Mouse (Mus musculus): ENCODE data around the gene Shld2. TPM values are rescaled to one million over a fixed set of nuclear protein-coding genes. Genes with fewer than 3 reads are reported as not detected.

The Shld2 gene
- 17.1 and 19.9 TPM in 2 replicates for total RNA-seq (2017)

DNA sequence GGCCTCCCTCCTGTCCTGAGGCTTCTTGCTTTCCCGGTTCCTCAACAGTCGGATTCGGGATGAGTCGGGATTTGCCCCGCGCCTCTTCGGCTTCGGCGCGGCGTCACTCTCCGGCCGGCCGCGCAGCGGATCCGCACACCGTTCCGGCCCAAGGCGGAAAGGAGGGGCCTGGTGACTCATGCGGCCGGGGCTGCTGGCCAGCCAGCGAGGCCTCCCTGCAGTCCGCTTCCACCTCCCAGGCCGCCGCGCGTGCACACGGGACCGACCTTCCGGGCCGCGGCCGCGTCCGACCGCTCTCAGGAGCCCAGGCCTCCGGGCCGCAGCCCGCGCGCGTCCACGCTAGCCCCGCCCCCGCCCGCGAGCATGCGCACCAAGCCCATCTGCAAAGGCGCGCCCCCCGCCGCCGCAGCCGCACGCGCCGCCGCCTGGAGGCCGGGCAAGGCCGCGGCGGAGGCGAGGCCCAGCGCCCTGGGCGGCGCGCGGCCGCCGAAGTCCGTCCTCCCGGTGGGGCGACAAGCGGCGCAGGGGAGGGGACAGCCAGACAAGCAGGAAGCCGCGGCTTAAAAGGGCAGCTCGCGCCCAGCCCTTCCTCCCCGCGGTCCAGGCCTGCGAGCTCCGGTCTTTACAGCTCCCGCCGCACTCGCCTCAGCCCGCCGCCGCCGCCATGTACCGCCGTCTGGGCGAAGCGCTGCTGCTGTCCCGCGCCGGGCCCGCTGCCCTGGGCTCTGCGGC, at the start of gene Shld2, which contains the start of gene Glud1:
Gene Shld2, minus strand, starts transcription at position 260 of the 732 bp plus-strand sequence.
Gene Glud1, plus strand, starts transcription at position 494 of the 732 bp plus-strand sequence.
- peak; percentile 78 for ATAC-seq (replicated peaks; ENCODE audit: low read depth, poor library complexity, severe bottlenecking)

GRCm38 (mm10) chr14:34359676-34360244, 49.5 kb upstream of the Shld2 start:
- no peak for ATAC-seq (replicated peaks; ENCODE audit: low read depth, poor library complexity, severe bottlenecking)

DNA sequence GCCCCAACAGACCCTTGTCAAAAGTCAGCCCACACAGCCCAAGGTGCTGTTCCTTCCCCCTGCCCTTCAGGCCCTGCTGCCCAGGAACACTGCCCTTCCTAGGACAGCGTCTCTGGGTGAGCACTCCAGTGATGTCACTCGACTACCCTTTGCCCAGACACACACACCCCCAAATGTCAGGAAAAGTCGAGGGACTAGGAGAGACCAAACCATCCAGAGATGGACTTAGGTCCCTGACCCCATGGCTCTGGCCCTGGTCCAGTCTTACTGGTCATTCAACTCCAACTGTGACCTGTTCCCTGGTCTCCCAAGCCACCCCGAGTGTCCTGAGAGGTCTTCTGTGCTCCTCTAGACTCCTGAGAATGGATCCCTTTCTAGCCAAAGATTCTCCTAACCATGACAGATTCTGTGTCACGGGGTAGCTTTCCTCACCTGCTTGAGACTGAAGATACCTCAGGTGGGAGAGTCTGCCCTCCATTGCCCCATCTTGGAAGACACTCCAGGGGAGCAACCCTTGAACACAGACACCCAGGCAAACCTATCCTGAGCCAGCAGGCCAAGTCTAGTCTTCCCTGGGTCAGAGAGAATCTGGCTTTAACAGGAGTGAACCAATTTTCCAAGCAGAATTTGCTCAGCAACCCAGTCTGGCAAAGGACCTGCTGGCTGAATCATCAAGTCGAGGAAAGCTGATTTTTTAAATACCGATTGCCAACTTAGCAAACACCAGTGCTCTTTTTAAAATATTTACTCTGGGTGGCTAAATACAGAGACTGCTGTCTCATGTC, 47.6 kb upstream of the Shld2 start:
- no peak for ATAC-seq (replicated peaks; ENCODE audit: low read depth, poor library complexity, severe bottlenecking)

- no peak for ATAC-seq (replicated peaks; ENCODE audit: low read depth, poor library complexity, severe bottlenecking)
Measured at GRCm38 (mm10) chr14:34355301-34355700, 45.0 kb upstream of the Shld2 start, which contains the start of gene Fam25c. Fam25c (minus strand) TSS chr14:34355433.

DNA sequence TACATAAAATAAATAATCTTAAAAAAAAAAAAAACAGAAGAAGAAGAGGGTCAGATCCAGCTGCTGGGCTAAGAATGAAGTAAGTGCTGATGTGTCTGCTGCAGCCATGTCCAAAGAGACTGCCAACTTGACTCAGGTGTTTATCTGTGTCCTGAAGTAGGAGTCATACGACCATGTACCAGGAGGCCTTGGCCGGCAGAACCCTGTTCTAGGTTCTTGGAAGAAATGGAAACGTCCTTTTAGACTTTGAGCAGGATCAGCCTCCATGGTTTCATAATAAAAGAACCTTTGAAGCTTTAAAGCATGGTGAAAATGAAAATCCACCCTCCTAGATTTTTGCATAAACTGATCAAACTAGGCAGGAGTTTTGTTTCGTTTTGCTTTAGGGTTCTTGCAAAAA, 44.2 kb upstream of the Shld2 start:
- ATAC-seq (replicated peaks; ENCODE audit: low read depth, poor library complexity, severe bottlenecking) = no peak

DNA sequence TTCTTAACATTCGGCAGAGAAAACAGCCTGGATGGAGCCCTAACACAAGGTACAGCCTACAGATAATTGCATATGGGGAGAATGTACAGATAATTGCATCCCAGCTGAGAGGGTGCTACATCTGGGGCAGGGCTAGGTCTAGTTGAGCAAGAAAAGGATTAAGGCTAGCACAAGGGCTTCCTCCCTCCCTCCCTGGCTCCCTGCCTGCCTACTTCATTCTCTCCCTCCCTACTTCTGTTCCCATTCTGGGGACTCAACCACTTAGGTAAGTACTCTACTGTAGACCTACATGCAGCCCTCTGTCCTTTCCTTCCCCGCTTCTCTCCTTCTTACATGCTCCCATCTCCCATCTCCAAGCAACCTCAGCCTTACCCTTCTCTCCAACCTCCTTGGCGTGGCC, 43.0 kb upstream of the Shld2 start:
- no peak for ATAC-seq (replicated peaks; ENCODE audit: low read depth, poor library complexity, severe bottlenecking)

GRCm38 (mm10) chr14:34352523-34352922, 42.2 kb upstream of the Shld2 start:
- ATAC-seq (replicated peaks; ENCODE audit: low read depth, poor library complexity, severe bottlenecking) = no peak

DNA sequence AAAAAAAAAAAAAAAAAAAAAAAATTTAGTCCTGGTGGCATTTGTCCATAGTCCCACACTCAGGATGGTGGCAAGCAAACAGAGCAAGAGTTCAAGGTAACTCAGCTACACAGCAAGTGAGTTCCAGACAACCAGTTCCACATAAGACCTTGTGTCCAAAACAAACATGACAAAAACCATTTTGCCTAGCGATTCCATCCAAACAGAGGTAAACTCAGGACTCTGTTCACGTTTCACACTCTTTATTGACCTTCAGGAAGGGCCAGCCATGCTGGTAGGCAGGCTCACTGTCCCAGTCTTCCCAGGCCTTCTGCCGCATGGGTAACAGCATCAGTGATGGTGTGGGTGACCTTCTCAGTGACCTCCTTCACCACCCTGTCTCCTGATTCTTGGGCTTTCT, 41.4 kb upstream of the Shld2 start:
- no peak for ATAC-seq (replicated peaks; ENCODE audit: low read depth, poor library complexity, severe bottlenecking)

DNA sequence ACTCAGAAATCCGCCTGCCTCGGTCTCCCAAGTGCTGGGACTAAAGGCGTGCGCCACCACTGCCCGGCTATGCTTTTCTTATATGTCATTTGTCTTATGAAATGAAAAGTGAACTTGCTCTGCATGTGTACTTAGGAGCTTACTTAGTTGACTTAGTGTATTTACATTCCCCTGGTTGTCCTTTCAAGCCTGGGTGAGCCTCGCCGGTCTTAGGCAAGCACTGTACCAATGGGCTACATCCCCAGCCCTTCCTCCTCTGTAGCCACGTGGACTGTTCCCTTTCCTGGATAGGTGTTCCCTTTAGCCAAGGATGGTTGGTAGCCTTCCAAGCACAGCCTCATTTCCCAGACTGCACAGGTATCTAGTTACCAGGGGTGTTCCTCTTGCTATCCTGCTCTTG, 38.7 kb upstream of the Shld2 start:
- no peak for ATAC-seq (replicated peaks; ENCODE audit: low read depth, poor library complexity, severe bottlenecking)

- no peak for ATAC-seq (replicated peaks; ENCODE audit: low read depth, poor library complexity, severe bottlenecking)
Measured at GRCm38 (mm10) chr14:34348301-34348700, 38.0 kb upstream of the Shld2 start.

DNA sequence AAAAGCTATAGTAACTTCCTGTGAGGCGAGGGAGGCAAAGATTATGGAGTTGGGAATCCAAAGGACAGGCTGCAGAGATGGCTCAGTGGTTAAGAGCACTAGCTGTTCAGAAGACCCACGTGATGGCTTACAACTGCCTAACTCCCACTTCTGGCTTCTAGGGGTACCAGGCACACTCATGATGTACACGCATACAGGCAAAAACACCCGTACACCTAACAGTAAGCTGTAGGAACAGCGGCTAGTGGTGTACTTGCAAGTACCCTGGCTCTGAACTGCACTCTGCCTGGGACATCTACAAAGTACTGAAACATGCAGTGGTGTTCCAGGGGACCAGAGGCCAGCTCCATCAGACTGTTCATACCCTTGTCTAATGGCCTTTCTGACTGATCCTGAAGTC, 36.8 kb upstream of the Shld2 start:
- ATAC-seq (replicated peaks; ENCODE audit: low read depth, poor library complexity, severe bottlenecking) = no peak

DNA sequence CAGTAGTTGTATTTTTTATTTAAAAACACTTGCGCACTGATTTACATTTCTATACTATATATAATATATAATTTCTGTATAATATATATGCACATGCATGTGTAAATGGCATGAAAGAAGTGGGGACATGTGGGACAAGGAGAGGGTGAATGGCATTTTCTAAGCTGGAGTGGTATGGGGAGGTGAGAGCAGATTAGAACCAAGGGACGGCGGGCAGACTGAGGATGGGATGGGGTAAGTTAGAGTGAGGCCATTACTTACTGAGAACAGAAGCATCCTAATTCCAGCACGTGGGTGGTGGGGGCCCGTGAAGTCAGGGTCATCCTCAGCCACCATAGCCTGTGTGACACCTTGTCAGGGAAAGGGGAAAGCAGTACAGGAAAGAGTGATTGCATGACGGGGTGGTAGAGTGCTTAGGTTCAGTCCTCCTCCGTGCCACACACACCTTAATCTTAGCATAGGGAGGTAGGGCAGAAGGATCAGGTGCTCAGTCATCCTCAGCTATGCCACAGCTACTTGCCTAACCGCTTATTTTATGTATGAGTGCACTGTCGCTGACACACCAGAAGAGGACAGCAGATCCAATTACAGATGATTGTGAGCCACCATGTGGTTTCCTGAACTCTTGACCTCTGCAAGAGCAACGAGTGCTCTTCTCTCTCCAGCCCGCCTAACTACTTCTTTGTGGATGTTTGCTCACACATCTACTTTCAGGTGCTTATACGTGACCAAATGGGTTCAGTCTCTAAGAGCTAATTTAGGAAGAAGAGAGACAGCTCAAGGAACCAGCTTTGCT, 35.7 kb upstream of the Shld2 start:
- ATAC-seq (replicated peaks; ENCODE audit: low read depth, poor library complexity, severe bottlenecking) = no peak

- no peak for ATAC-seq (replicated peaks; ENCODE audit: low read depth, poor library complexity, severe bottlenecking)
Measured at GRCm38 (mm10) chr14:34344361-34344760, 34.1 kb upstream of the Shld2 start.

- ATAC-seq (replicated peaks; ENCODE audit: low read depth, poor library complexity, severe bottlenecking) = peak; percentile 90
Measured at GRCm38 (mm10) chr14:34343078-34343477, 32.8 kb upstream of the Shld2 start.

- no peak for ATAC-seq (replicated peaks; ENCODE audit: low read depth, poor library complexity, severe bottlenecking)
Measured at GRCm38 (mm10) chr14:34341993-34342392, 31.7 kb upstream of the Shld2 start.

- no peak for ATAC-seq (replicated peaks; ENCODE audit: low read depth, poor library complexity, severe bottlenecking)
Measured at GRCm38 (mm10) chr14:34339446-34339845, 29.2 kb upstream of the Shld2 start.

DNA sequence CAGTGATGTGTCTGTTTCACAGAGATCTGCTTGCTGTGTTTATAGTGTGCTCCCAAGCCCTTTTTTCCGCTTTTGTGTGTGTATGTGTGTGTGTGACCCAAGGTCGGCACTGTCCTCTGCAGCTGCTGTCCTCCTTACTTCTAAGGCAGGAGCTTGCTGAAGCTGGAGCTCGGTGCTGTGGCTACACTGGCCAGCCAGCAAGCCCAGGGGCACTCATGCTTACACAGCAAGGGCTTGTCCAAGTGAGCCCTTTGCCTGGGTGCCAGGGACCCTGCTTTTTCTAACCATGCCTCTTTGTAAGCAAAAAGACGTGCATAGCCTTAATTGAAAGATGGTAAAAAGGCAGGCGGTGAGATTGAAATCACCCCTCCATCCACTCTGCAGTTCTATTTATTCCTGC, 22.2 kb upstream of the Shld2 start:
- ATAC-seq (replicated peaks; ENCODE audit: low read depth, poor library complexity, severe bottlenecking) = no peak

DNA sequence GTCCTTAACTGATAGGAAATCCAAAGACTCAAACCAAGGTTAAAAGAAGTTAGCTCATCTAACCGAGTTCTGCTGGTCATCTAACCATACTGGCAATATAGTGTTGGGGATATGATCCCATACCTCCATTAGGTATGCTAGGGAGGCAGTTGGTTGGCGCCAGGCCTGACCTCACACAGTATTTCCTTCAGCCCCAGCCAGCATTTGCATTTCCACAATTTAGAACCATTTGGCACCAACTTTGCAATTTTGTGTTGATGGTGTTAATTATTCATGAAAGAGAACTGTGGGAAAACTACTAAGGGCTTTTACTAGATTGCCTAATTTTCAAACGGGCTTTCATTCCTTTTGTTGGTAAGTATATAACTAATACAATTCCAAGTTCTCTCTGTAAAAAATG, 21.6 kb upstream of the Shld2 start:
- no peak for ATAC-seq (replicated peaks; ENCODE audit: low read depth, poor library complexity, severe bottlenecking)

- ATAC-seq (replicated peaks; ENCODE audit: low read depth, poor library complexity, severe bottlenecking) = no peak
Measured at GRCm38 (mm10) chr14:34330657-34331158, 20.4 kb upstream of the Shld2 start.

DNA sequence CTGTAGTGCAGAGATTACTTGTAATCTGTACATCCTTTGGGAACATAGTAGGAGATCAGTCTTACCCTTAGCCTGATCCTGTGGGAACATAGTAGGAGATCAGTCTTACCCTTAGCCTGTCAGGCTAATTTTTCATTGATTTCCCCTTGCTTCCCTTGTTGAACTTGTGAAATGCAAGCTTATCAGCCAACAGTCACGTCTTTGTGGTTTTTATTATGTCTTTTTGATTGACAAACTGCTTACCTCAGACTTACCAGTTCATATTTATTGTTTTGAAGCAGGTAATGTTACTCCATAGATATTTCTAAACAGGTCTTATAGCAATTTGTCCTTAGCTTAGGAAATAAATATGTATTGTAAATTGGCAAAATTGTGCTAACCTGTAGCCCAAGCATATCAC, 17.3 kb upstream of the Shld2 start:
- no peak for ATAC-seq (replicated peaks; ENCODE audit: low read depth, poor library complexity, severe bottlenecking)
